In the genomic region with DNA sequence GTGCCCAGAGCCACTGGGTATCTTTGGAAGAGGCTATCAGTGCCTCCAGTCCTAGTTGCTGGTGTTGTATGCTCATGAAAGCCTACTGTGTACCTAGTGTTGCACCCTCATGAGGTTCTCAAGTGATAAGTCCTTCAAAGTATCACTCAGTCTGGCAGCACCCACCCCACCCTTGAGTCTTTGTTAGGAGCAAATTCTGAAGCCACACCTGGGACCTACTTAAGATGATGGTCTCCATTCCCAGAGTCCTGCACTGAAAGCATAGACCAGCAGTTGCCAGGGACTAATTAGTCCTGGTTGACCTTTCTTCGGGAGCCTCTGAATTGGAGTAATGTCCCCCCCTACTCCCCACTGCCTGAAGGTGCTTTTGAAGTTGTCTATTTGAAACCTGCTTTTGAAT, we compare ENCODE assay signal across 17 mouse cellular contexts. TPM values are rescaled to one million over a fixed set of nuclear protein-coding genes. Genes with fewer than 3 reads are reported as not detected.
DNase-seq lines count a peak whose midpoint lies in the region; ATAC-seq lines count a peak whose summit lies in the region.
"Had no signal": no experiment of that assay in that cellular context is flagged by ENCODE, and none has a peak within 500 bp of the region (broad histone marks: within the 10 kb centered on the region; RNA-seq: fewer than 3 reads in every experiment).

No protein-coding gene starts in this region.

- no peak for ATAC-seq in forebrain, embryonic 16.5 days
- ATAC-seq in heart, embryonic 12.5 days (ENCODE audit: insufficient number of reproducible peaks, low FRiP score): peak; percentile 54
- peak; percentile 42; the same call in 1 of the 2 replicates for ATAC-seq in midbrain, embryonic 16.5 days
- ATAC-seq in megakaryocyte progenitor cell, adult 5-6 weeks (replicated peaks; ENCODE audit: poor library complexity): no peak
- ATAC-seq: CD4-positive, CD25-positive, alpha-beta regulatory T cell, adult 4 months had no signal

- no peaks in the 10 kb centered on the region for H3K27me3 ChIP-seq in forebrain, embryonic 10.5 days (ENCODE audit: poor library complexity, severe bottlenecking)
- no peaks in the 10 kb centered on the region for H3K27me3 ChIP-seq in forebrain, embryonic 16.5 days (replicated peaks; ENCODE audit: control insufficient read depth, insufficient read depth, low read length)
- no peaks in the 10 kb centered on the region for H3K27me3 ChIP-seq in heart, embryonic 12.5 days (replicated peaks)
- no peaks in the 10 kb centered on the region for H3K27me3 ChIP-seq in midbrain, embryonic 16.5 days (ENCODE audit: control insufficient read depth, insufficient read depth, low read depth, low read length)
- H3K27me3 ChIP-seq in midbrain, embryonic 10.5 days (ENCODE audit: low read depth, poor library complexity, severe bottlenecking): no peaks in the 10 kb centered on the region
- H3K27me3 ChIP-seq: liver, embryonic 13.5 days; lung, embryonic 15.5 days had no signal

- intact Hi-C loops in heart, postnatal 36 days (cut with DNase I): no loop called here

- no peak overlapping the region for H3K9ac ChIP-seq in forebrain, embryonic 16.5 days (replicated peaks; ENCODE audit: low read depth, low read length)
- no peak overlapping the region for H3K9ac ChIP-seq in heart, embryonic 12.5 days
- H3K9ac ChIP-seq in midbrain, embryonic 16.5 days (ENCODE audit: low read depth, low read length): no peak overlapping the region
- H3K9ac ChIP-seq: liver, embryonic 13.5 days; lung, embryonic 15.5 days had no signal

- no peak overlapping the region for H3K4me2 ChIP-seq in forebrain, embryonic 16.5 days (ENCODE audit: low read length)
- H3K4me2 ChIP-seq in heart, embryonic 12.5 days: peak overlapping the region; percentile 30; the same call in 1 of the 2 replicates
- no peak overlapping the region for H3K4me2 ChIP-seq in midbrain, embryonic 16.5 days (ENCODE audit: low read length)
- H3K4me2 ChIP-seq: liver, embryonic 13.5 days; lung, embryonic 15.5 days had no signal

- H3K9me3 ChIP-seq in forebrain, embryonic 10.5 days: no peaks in the 10 kb centered on the region
- H3K9me3 ChIP-seq in forebrain, embryonic 16.5 days (ENCODE audit: control insufficient read depth, low read length): no peaks in the 10 kb centered on the region
- no peaks in the 10 kb centered on the region for H3K9me3 ChIP-seq in heart, embryonic 12.5 days (replicated peaks)
- no peaks in the 10 kb centered on the region for H3K9me3 ChIP-seq in midbrain, embryonic 16.5 days (replicated peaks; ENCODE audit: control insufficient read depth, low read length, poor library complexity, severe bottlenecking)
- no peaks in the 10 kb centered on the region for H3K9me3 ChIP-seq in midbrain, embryonic 10.5 days (replicated peaks)
- H3K9me3 ChIP-seq: G1E; liver, embryonic 13.5 days; lung, embryonic 15.5 days had no signal

- no peak for DNase-seq in forebrain, embryonic 10.5 days (ENCODE audit: extremely low spot score, low spot score)
- DNase-seq in heart, postnatal 36 days: no peak
- DNase-seq in midbrain, embryonic 10.5 days (ENCODE audit: low spot score): no peak
- no peak for DNase-seq in spleen, postnatal 4 days (ENCODE audit: low spot score in 2 of 2)
- DNase-seq: cerebellum, postnatal 10 days; kidney, adult 9 months; kidney, postnatal 4 days; liver, embryonic 13.5 days; right cerebral cortex, adult 18-20 months; thymus, adult 18-20 months had no signal

- no peak overlapping the region for H3K4me3 ChIP-seq in forebrain, embryonic 10.5 days
- H3K4me3 ChIP-seq in forebrain, embryonic 16.5 days (replicated peaks; ENCODE audit: low read length): no peak overlapping the region
- H3K4me3 ChIP-seq in heart, embryonic 12.5 days: no peak overlapping the region
- H3K4me3 ChIP-seq in midbrain, embryonic 16.5 days (ENCODE audit: low read depth, low read length): no peak overlapping the region
- no peak overlapping the region for H3K4me3 ChIP-seq in midbrain, embryonic 10.5 days
- H3K4me3 ChIP-seq: liver, embryonic 13.5 days; lung, embryonic 15.5 days had no signal

- H3K27ac ChIP-seq in forebrain, embryonic 10.5 days: 0 out of 2 replicates have a peak overlapping the region, but pooled peaks have one; percentile 65
- no peak overlapping the region for H3K27ac ChIP-seq in forebrain, embryonic 16.5 days (ENCODE audit: low read length)
- peak overlapping the region; percentile 92 for H3K27ac ChIP-seq in heart, embryonic 12.5 days (ENCODE audit: poor library complexity, severe bottlenecking)
- H3K27ac ChIP-seq in midbrain, embryonic 16.5 days (ENCODE audit: low read length): no peak overlapping the region
- H3K27ac ChIP-seq in midbrain, embryonic 10.5 days (replicated peaks): no peak overlapping the region
- H3K27ac ChIP-seq: liver, embryonic 13.5 days; lung, embryonic 15.5 days had no signal

- peaks cover 22% of the 10 kb centered on the region for H3K4me1 ChIP-seq in forebrain, embryonic 10.5 days
- peaks cover 6% of the 10 kb centered on the region for H3K4me1 ChIP-seq in forebrain, embryonic 16.5 days (replicated peaks; ENCODE audit: control insufficient read depth, insufficient read depth, low read length)
- H3K4me1 ChIP-seq in heart, embryonic 12.5 days (replicated peaks): peaks cover 29% of the 10 kb centered on the region
- peaks cover 5% of the 10 kb centered on the region; the same call in 1 of the 2 replicates for H3K4me1 ChIP-seq in midbrain, embryonic 16.5 days (ENCODE audit: control insufficient read depth, insufficient read depth, low read length)
- H3K4me1 ChIP-seq in midbrain, embryonic 10.5 days: peaks cover 14% of the 10 kb centered on the region
- H3K4me1 ChIP-seq: lung, embryonic 15.5 days had no signal

- WGBS in forebrain, embryonic 10.5 days: 51% methylated on average over 1 of the region's 1 CpGs
- WGBS in forebrain, embryonic 16.5 days: 29% methylated on average over 1 of the region's 1 CpGs
- WGBS in heart, embryonic 12.5 days: 43% methylated on average over 1 of the region's 1 CpGs
- 38% methylated on average over 1 of the region's 1 CpGs for WGBS in midbrain, embryonic 16.5 days
- 61% methylated on average over 1 of the region's 1 CpGs for WGBS in midbrain, embryonic 10.5 days

- no peaks in the 10 kb centered on the region for H3K36me3 ChIP-seq in forebrain, embryonic 10.5 days (replicated peaks)
- H3K36me3 ChIP-seq in forebrain, embryonic 16.5 days (ENCODE audit: control insufficient read depth, insufficient read depth): no peaks in the 10 kb centered on the region
- H3K36me3 ChIP-seq in heart, embryonic 12.5 days: no peaks in the 10 kb centered on the region
- no peaks in the 10 kb centered on the region for H3K36me3 ChIP-seq in midbrain, embryonic 16.5 days (ENCODE audit: control insufficient read depth, insufficient read depth, low read length)
- no peaks in the 10 kb centered on the region for H3K36me3 ChIP-seq in midbrain, embryonic 10.5 days
- H3K36me3 ChIP-seq: G1E; liver, embryonic 13.5 days; lung, embryonic 15.5 days had no signal

RNA-seq across cellular contexts. Expression of a gene that starts 45.2 kb away (rescaled TPM):
- 11.6 and 14.2 TPM in 2 replicates for polyA plus RNA-seq in forebrain, embryonic 10.5 days (2016; fragmentation: Nextera tagmentation; extraction: Ambion mirVana)
- polyA plus RNA-seq in forebrain, embryonic 16.5 days (2015; fragmentation: Nextera tagmentation; extraction: Ambion mirVana): 12.4 and 17.7 TPM in 2 replicates
- polyA plus RNA-seq in heart, embryonic 12.5 days (2016; fragmentation: Nextera tagmentation; extraction: Ambion mirVana): 23.0 and 26.3 TPM in 2 replicates
- 10 to 100 TPM; 16.2 to 21.0 TPM for total RNA-seq in heart, postnatal 36 days (2021)
- polyA plus RNA-seq in midbrain, embryonic 16.5 days (2015; fragmentation: Nextera tagmentation; extraction: Ambion mirVana): 11.3 and 12.7 TPM in 2 replicates
- 8.5 and 11.4 TPM in 2 replicates for polyA plus RNA-seq in midbrain, embryonic 10.5 days (2016; fragmentation: Nextera tagmentation; extraction: Ambion mirVana)
- total RNA-seq in megakaryocyte progenitor cell, adult 5-6 weeks (2015): 4.4 and 4.8 TPM in 2 replicates
- 7.3 and 10.5 TPM in 2 replicates for total RNA-seq in megakaryocyte progenitor cell, adult 5-6 weeks (2017)
- polyA plus RNA-seq: G1E had no signal

Comparison
In these comparisons a context has a peak if more than half of its experiments do, and no peak if none do; other contexts are left out.
1. H3K27ac ChIP-seq: peak in forebrain, embryonic 10.5 days (single experiment) and heart, embryonic 12.5 days (single experiment); none in forebrain, embryonic 16.5 days (single experiment), midbrain, embryonic 16.5 days (single experiment) and midbrain, embryonic 10.5 days (single experiment).
2. ATAC-seq: peak in heart, embryonic 12.5 days (single experiment) and midbrain, embryonic 16.5 days (single experiment); none in forebrain, embryonic 16.5 days (single experiment) and megakaryocyte progenitor cell, adult 5-6 weeks (single experiment).